Mouse (Mus musculus) lung, adult 2 months (tissue): ENCODE measurements around the gene Qtrt2. TPM values are rescaled to one million over a fixed set of nuclear protein-coding genes. Genes with fewer than 3 reads are reported as not detected.

ENCODE experiments used
- DNase-seq: peaks from one replicate; pipeline ENCODE4 v3.0.0; 2022
- H3K4me1 ChIP-seq: fragments of 200-500 bp; 2 replicates; pipeline ENCODE4 v1.6.1; 2011; ENCODE audit warnings: low read length; ENCODE audit not compliant: control insufficient read depth, insufficient read depth
- H3K4me3 ChIP-seq: fragments of 200-500 bp; replicated peaks from 2 replicates; pipeline ENCODE3; 2011; ENCODE audit warnings: low read depth, mild to moderate bottlenecking, control low read depth, low read length; ENCODE audit errors: extremely low read depth
- CTCF ChIP-seq: fragments of 200-500 bp; IDR thresholded peaks from 2 replicates; pipeline ENCODE4 v1.5.1; 2011; ENCODE audit warnings: mild to moderate bottlenecking, low read length, control low read depth; ENCODE audit not compliant: insufficient read depth
- POLR2A ChIP-seq: fragments of 200-500 bp; IDR thresholded peaks from 2 replicates; pipeline ENCODE4 v1.6.1; 2011; ENCODE audit warnings: low read depth, mild to moderate bottlenecking, control low read depth, low read length, borderline replicate concordance; ENCODE audit errors: extremely low read depth
- WGBS: fragments of 180-500 bp; shearing (Covaris S2); methylation state at CpG from one replicate; pipeline ENCODE4 v1.1.7; 2018; 5-methylcytosine and 5-hydroxymethylcytosine counted together
- polyA plus RNA-seq: library from polyadenylated mRNA; depleted of rRNA; stranded (reverse); fragments of >200 nt; gene quantifications from 2 replicates; pipeline ENCODE4 v1.2.3, GENCODE M21; 2012

Qtrt2 gene
- polyA plus RNA-seq, 1 experiment = 16.1 TPM

DNA sequence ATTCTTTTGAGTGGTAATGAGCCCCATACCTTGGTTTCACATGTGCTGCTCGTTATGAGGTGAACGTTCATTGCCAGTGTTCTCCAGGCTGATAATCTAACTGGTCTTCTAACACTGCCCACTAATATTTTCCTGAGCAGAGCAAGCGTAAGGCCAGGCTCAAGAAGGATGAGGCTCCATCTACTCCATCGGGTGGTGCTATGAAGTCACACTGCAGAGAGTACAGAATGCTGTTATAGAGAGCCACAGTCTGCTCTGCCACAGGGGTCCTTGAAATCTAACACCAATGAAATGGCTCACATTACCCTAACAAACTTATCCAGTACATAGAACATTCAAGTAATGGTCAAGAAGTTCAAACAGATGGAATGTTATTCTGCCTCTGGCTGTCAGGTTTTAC lies 31.4 kb upstream of the Qtrt2 start:
- WGBS = 87% methylated on average over 4 of the region's 4 CpGs
- no peak for DNase-seq
- TF ChIP-seq POLR2A (no peak), CTCF (no peak)
- Histone ChIP-seq H3K4me3 (no peak overlapping the region), H3K4me1 (no peaks in the 10 kb centered on the region)

DNA sequence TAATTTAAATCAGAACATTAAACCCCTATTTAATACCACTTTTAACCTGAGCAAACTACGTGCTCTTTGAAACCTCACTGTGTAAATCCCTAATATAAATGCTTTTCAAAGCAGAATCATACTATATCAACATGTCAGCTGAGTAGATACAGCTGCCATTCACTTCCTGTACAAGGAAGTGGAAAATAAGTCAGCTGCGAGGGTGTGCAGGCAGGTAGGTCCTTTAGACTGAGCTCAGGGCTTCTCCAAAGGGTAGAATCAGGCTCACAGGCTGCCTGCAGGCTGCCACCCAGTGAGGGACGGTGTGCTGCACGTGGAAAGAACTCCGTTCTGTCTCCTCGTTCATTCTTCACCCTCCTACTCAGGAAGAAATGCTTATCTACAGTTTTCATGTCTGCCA lies 28.3 kb upstream of the Qtrt2 start:
- Histone ChIP-seq H3K4me1 (no peaks in the 10 kb centered on the region), H3K4me3 (no peak overlapping the region)
- TF ChIP-seq POLR2A (no peak), CTCF (no peak)
- WGBS = 52% methylated on average over 6 of the region's 6 CpGs
- DNase-seq = no peak

GRCm38 (mm10) chr16:43951591-43951990 lies 25.0 kb upstream of the Qtrt2 start:
- DNase-seq = no peak
- TF ChIP-seq CTCF (no peak), POLR2A (no peak)
- no peak overlapping the region for H3K4me3 ChIP-seq
- no peaks in the 10 kb centered on the region for H3K4me1 ChIP-seq
- WGBS = 58% methylated on average over 4 of the region's 4 CpGs

GRCm38 (mm10) chr16:43945869-43946268 lies 19.3 kb upstream of the Qtrt2 start:
- Histone ChIP-seq H3K4me1 (no peaks in the 10 kb centered on the region), H3K4me3 (no peak overlapping the region)
- no peak for DNase-seq
- WGBS = 37% methylated on average over 3 of the region's 3 CpGs
- TF ChIP-seq POLR2A (no peak), CTCF (no peak)

DNA sequence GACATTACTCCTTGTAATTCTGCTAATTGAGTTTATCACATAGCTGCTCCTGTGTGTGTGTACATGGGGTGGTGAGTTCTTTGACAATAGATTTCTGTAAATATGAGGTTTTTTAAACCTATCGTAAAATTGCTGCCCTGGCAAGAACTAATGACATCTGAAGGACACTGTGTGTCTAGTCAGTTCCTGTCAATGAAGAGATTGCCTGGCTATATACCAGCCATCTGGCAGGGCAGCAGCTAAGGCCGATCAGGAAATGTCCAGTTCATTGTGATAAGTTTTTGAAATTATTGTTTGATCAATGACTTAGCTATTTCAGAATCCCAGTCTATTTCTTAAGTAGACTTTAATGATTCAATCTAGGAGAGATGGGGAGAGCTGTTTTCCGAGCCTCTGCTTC lies 18.7 kb upstream of the Qtrt2 start:
- H3K4me3 ChIP-seq = no peak overlapping the region
- no peak for TF ChIP-seq POLR2A
- no peak for TF ChIP-seq CTCF
- 76% methylated on average over 3 of the region's 3 CpGs for WGBS
- DNase-seq = no peak
- H3K4me1 ChIP-seq = no peaks in the 10 kb centered on the region

- Histone ChIP-seq H3K4me1 (no peaks in the 10 kb centered on the region), H3K4me3 (no peak overlapping the region)
- DNase-seq = no peak
- no peak for TF ChIP-seq POLR2A
- TF ChIP-seq CTCF = no peak
- WGBS = 92% methylated on average over 4 of the region's 4 CpGs
Observed at GRCm38 (mm10) chr16:43940846-43941245, 14.2 kb upstream of the Qtrt2 start.

DNA sequence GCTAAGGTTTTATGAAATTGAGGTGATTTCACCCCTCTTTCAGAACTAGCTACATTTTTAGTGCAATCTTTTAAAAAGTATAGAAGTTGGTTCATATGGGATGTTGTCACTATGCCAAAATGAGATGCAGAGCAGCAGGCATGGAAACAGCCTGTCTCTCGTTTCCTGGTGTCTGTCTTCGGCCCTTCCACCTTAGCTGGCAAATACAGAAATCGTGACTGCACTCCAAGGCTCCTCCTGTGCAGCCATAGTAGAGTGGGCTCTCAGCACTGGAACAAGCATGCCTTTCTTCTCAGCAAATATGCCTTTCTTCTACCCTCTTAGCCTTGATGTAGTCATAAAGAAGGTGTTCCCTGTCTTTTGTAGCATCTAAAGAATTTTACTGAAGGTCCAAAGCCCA lies 9.3 kb upstream of the Qtrt2 start:
- peaks cover 3% of the 10 kb centered on the region; the same call in 1 of the 2 replicates for H3K4me1 ChIP-seq
- no peak for TF ChIP-seq CTCF
- no peak for TF ChIP-seq POLR2A
- no peak overlapping the region for H3K4me3 ChIP-seq
- DNase-seq = no peak
- 66% methylated on average over 3 of the region's 3 CpGs for WGBS

GRCm38 (mm10) chr16:43935367-43935766 lies 8.8 kb upstream of the Qtrt2 start:
- no peak for TF ChIP-seq POLR2A
- Histone ChIP-seq H3K4me3 (no peak overlapping the region), H3K4me1 (peaks cover 3% of the 10 kb centered on the region; the same call in 1 of the 2 replicates)
- no peak for DNase-seq
- WGBS = 46% methylated on average over 3 of the region's 3 CpGs

DNA sequence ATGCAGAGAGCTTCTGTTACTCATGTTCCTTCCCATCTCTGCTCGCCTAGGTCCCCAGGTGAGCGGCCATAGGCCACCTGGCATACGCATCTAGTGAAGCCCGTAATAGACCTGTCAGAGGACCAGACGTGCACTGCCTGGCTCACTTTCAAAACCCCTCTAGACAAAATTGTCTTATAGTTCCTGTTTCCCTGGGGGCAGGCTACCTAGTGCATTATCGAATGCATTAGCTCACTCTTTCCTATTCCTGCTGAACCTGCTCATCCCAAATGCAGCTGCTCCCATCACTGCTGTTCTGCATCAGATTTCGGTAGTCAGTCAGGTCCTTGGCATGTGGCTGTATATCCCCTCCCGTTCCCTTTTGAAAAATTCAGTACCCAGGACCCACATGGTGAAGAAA lies 8.2 kb upstream of the Qtrt2 start:
- DNase-seq = no peak
- WGBS = 89% methylated on average over 8 of the region's 8 CpGs

GRCm38 (mm10) chr16:43933041-43933440 lies 6.4 kb upstream of the Qtrt2 start:
- DNase-seq = no peak
- no peak overlapping the region for H3K4me3 ChIP-seq
- WGBS = 68% methylated on average over 6 of the region's 6 CpGs
- peaks cover 3% of the 10 kb centered on the region; the same call in 1 of the 2 replicates for H3K4me1 ChIP-seq
- TF ChIP-seq POLR2A (no peak), CTCF (no peak)

More for the DNA sequence above, 8.2 kb upstream of the Qtrt2 start:
- Histone ChIP-seq H3K4me3 (no peak overlapping the region), H3K4me1 (peaks cover 3% of the 10 kb centered on the region; the same call in 1 of the 2 replicates)
- no peak for TF ChIP-seq POLR2A
